Mouse (Mus musculus): ENCODE results near the gene Opcml.

Opcml gene

GRCm38 (mm10) chr9:27842806-27843205, 52.2 kb downstream of the Opcml start:
- no peak for DNase-seq (ENCODE audit: low spot score in 2 of 2)

GRCm38 (mm10) chr9:27871624-27872023, 81.0 kb downstream of the Opcml start:
- DNase-seq (ENCODE audit: low spot score in 2 of 2): no peak

GRCm38 (mm10) chr9:27889636-27890035, 99.1 kb downstream of the Opcml start:
- DNase-seq (ENCODE audit: low spot score in 2 of 2): no peak

GRCm38 (mm10) chr9:27917250-27917649, 126.7 kb downstream of the Opcml start:
- no peak for DNase-seq (ENCODE audit: low spot score in 2 of 2)

- DNase-seq (ENCODE audit: low spot score in 2 of 2): no peak
Observed at GRCm38 (mm10) chr9:27923495-27923894, 132.9 kb downstream of the Opcml start.

- no peak for DNase-seq (ENCODE audit: low spot score in 2 of 2)
Observed at GRCm38 (mm10) chr9:27923945-27924825, 133.6 kb downstream of the Opcml start.

GRCm38 (mm10) chr9:27925650-27926049, 135.1 kb downstream of the Opcml start:
- DNase-seq (ENCODE audit: low spot score in 2 of 2): no peak

- no peak for DNase-seq (ENCODE audit: low spot score in 2 of 2)
Observed at GRCm38 (mm10) chr9:27937253-27937652, 146.7 kb downstream of the Opcml start.

- no peak for DNase-seq (ENCODE audit: low spot score in 2 of 2)
Observed at GRCm38 (mm10) chr9:27937660-27938059, 147.1 kb downstream of the Opcml start.

GRCm38 (mm10) chr9:27945323-27946010, 154.9 kb downstream of the Opcml start:
- DNase-seq (ENCODE audit: low spot score in 2 of 2): no peak

- no peak for DNase-seq (ENCODE audit: low spot score in 2 of 2)
Observed at GRCm38 (mm10) chr9:27951110-27951509, 160.5 kb downstream of the Opcml start.

GRCm38 (mm10) chr9:27961682-27962081, 171.1 kb downstream of the Opcml start:
- DNase-seq (ENCODE audit: low spot score in 2 of 2): no peak

- no peak for DNase-seq (ENCODE audit: low spot score in 2 of 2)
Observed at GRCm38 (mm10) chr9:27963385-27963784, 172.8 kb downstream of the Opcml start.

- no peak for DNase-seq (ENCODE audit: low spot score in 2 of 2)
Observed at GRCm38 (mm10) chr9:27964902-27965550, 174.5 kb downstream of the Opcml start.

- DNase-seq (ENCODE audit: low spot score in 2 of 2): no peak
Observed at GRCm38 (mm10) chr9:27968266-27968665, 177.7 kb downstream of the Opcml start.

- no peak for DNase-seq (ENCODE audit: low spot score in 2 of 2)
Observed at GRCm38 (mm10) chr9:27972293-27972692, 181.7 kb downstream of the Opcml start.

- no peak for DNase-seq (ENCODE audit: low spot score in 2 of 2)
Observed at GRCm38 (mm10) chr9:27982576-27982975, 192.0 kb downstream of the Opcml start.

- DNase-seq (ENCODE audit: low spot score in 2 of 2): no peak
Observed at GRCm38 (mm10) chr9:27986604-27987588, 196.3 kb downstream of the Opcml start.

GRCm38 (mm10) chr9:27991611-27992010, 201.0 kb downstream of the Opcml start:
- no peak for DNase-seq (ENCODE audit: low spot score in 2 of 2)

- no peak for DNase-seq (ENCODE audit: low spot score in 2 of 2)
Observed at GRCm38 (mm10) chr9:27996536-27996935, 206.0 kb downstream of the Opcml start.

GRCm38 (mm10) chr9:27998767-27999166, 208.2 kb downstream of the Opcml start:
- no peak for DNase-seq (ENCODE audit: low spot score in 2 of 2)
